26 mouse cellular contexts compared by ENCODE assay signal in the genomic region with DNA sequence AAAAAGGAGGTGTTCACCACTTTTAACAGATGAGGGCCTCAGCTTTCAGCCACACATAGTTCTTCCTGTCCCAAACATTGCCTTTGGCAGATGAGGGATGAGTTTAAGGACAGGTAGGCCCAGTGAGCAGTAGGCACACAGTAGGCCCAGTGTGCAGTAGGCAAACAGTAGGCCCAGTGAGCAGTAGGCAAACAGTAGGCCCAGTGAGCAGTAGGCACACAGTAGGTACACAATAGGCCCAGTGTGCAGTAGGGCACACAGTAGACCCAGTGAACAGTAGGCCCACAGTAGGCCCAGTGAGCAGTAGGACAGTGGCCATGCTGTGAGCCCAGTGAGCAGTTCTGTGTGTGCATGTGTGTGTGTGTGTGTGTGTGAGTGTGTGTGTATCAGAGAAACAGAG. TPM values are rescaled to one million over a fixed set of nuclear protein-coding genes. Genes with fewer than 3 reads are reported as not detected.
"Had no signal": no experiment of that assay in that cellular context is flagged by ENCODE, and none has a peak within 500 bp of the region (broad histone marks: within the 10 kb centered on the region; RNA-seq: fewer than 3 reads in every experiment).

No protein-coding gene starts in this region.

- DNase-seq: liver, postnatal 0 days; lung, adult 2 months; lung, postnatal 14 days; lung, postnatal 36 days; retina, postnatal 1 day; right cerebral cortex, adult 18-20 months; right cerebral cortex, postnatal 25 days; right cerebral cortex, postnatal 4 days; spleen, adult 18-20 months; thymus, adult 2 months; thymus, postnatal 25 days; thymus, postnatal 4 days had no signal

- H3K4me2 ChIP-seq: liver, embryonic 15.5 days; lung, embryonic 15.5 days; midbrain, embryonic 11.5 days; midbrain, embryonic 13.5 days; midbrain, embryonic 15.5 days; neural tube, embryonic 13.5 days; neural tube, embryonic 15.5 days; stomach, embryonic 15.5 days had no signal

- H3K27me3 ChIP-seq: liver, embryonic 15.5 days; lung, embryonic 15.5 days; midbrain, embryonic 15.5 days; stomach, embryonic 15.5 days had no signal

- ATAC-seq: liver, postnatal 0 days; lung, postnatal 0 days; midbrain, embryonic 13.5 days; midbrain, embryonic 15.5 days had no signal

- H3K9ac ChIP-seq: liver, embryonic 15.5 days; liver, postnatal 0 days; lung, embryonic 15.5 days; midbrain, embryonic 13.5 days; midbrain, embryonic 15.5 days; neural tube, embryonic 13.5 days; neural tube, embryonic 15.5 days; stomach, embryonic 15.5 days had no signal

- H3K4me3 ChIP-seq: liver, embryonic 15.5 days; lung, embryonic 15.5 days; midbrain, embryonic 13.5 days; midbrain, embryonic 15.5 days; myocyte; neural tube, embryonic 13.5 days; neural tube, embryonic 15.5 days; stomach, embryonic 15.5 days had no signal

- H3K9me3 ChIP-seq: liver, embryonic 15.5 days; lung, embryonic 15.5 days; midbrain, embryonic 13.5 days; midbrain, embryonic 15.5 days; neural tube, embryonic 13.5 days; neural tube, embryonic 15.5 days; stomach, embryonic 15.5 days had no signal

- H3K36me3 ChIP-seq: liver, embryonic 15.5 days; lung, embryonic 15.5 days; midbrain, embryonic 13.5 days; midbrain, embryonic 15.5 days; neural tube, embryonic 13.5 days; neural tube, embryonic 15.5 days; stomach, embryonic 15.5 days had no signal

- H3K27ac ChIP-seq: liver, embryonic 15.5 days; lung, embryonic 15.5 days; macrophage; midbrain, embryonic 13.5 days; midbrain, embryonic 15.5 days; neural tube, embryonic 13.5 days; neural tube, embryonic 15.5 days; stomach, embryonic 15.5 days; stomach, postnatal 0 days had no signal

RNA-seq across cellular contexts. Expression of a gene that starts 54.6 kb away (rescaled TPM):
- total RNA-seq: megakaryocyte progenitor cell, adult 5-6 weeks had no signal
- polyA plus RNA-seq: liver, embryonic 15.5 days; liver, postnatal 0 days; lung, adult 2 months; lung, embryonic 15.5 days; lung, postnatal 0 days; macrophage; myocyte; urinary bladder, adult 2 months had no signal
